Mouse (Mus musculus) neural tube, embryonic 14.5 days (tissue): Measurements from ENCODE around the gene Gm20547. TPM values are rescaled to one million over a fixed set of nuclear protein-coding genes. Genes with fewer than 3 reads are reported as not detected.

Experiments used
- ATAC-seq: fragments of 200-750 bp; cut with Nextera tagmentation; 2 replicates; pipeline ENCODE4 v1.8.0; 2017; ENCODE audit warnings: low read depth, mild to moderate bottlenecking, moderate TSS enrichment, moderate library complexity
- H3K27ac ChIP-seq: fragments of 300-500 bp; sonication (generic); 2 replicates; pipeline ENCODE4 v1.5.1; 2014; ENCODE audit warnings: low read depth, mild to moderate bottlenecking, control low read depth, low read length, moderate library complexity, mixed read lengths
- H3K27me3 ChIP-seq: fragments of 300-500 bp; sonication (generic); 2 replicates; pipeline ENCODE4 v1.6.1; 2014; ENCODE audit warnings: low read length; ENCODE audit not compliant: control insufficient read depth, insufficient read depth
- H3K36me3 ChIP-seq: fragments of 300-500 bp; sonication (generic); 2 replicates; pipeline ENCODE4 v1.6.1; 2014; ENCODE audit warnings: low read length, mixed read lengths; ENCODE audit not compliant: control insufficient read depth, insufficient read depth
- H3K4me1 ChIP-seq: fragments of 300-500 bp; sonication (generic); 2 replicates; pipeline ENCODE4 v1.6.1; 2014; ENCODE audit warnings: low read length; ENCODE audit not compliant: control insufficient read depth, insufficient read depth
- H3K4me2 ChIP-seq: fragments of 300-500 bp; sonication (generic); 2 replicates; pipeline ENCODE4 v1.6.1; 2014; ENCODE audit warnings: mild to moderate bottlenecking, low read depth, low read length, control low read depth
- H3K4me3 ChIP-seq: fragments of 300-500 bp; sonication (generic); 2 replicates; pipeline ENCODE4 v1.5.1; 2014; ENCODE audit warnings: low read depth, low read length, control low read depth, mixed read lengths
- H3K9ac ChIP-seq: fragments of 300-500 bp; sonication (generic); replicated peaks from 2 replicates; pipeline ENCODE4 v1.6.1; 2014; ENCODE audit warnings: low read depth, mild to moderate bottlenecking, control low read depth, low read length, mixed read lengths
- H3K9me3 ChIP-seq: fragments of 300-500 bp; sonication (generic); 2 replicates; pipeline ENCODE4 v1.6.1; 2016; ENCODE audit warnings: low read length; ENCODE audit not compliant: control insufficient read depth
- WGBS: fragments of 180-500 bp; shearing (Covaris S2); extraction: QIAGEN DNeasy Blood & Tissue Kit; methylation state at CpG from one replicate; pipeline ENCODE4 v1.1.7; 2014; 5-methylcytosine and 5-hydroxymethylcytosine counted together
- polyA plus RNA-seq: library from polyadenylated mRNA; unstranded; fragments of >200 nt; fragmentation: Nextera tagmentation; extraction: Ambion mirVana; gene quantifications from 2 replicates; pipeline ENCODE4 v1.2.1, GENCODE M21; 2014

Gm20547 gene
- polyA plus RNA-seq, 1 experiment from 2014 or later: not detected

DNA sequence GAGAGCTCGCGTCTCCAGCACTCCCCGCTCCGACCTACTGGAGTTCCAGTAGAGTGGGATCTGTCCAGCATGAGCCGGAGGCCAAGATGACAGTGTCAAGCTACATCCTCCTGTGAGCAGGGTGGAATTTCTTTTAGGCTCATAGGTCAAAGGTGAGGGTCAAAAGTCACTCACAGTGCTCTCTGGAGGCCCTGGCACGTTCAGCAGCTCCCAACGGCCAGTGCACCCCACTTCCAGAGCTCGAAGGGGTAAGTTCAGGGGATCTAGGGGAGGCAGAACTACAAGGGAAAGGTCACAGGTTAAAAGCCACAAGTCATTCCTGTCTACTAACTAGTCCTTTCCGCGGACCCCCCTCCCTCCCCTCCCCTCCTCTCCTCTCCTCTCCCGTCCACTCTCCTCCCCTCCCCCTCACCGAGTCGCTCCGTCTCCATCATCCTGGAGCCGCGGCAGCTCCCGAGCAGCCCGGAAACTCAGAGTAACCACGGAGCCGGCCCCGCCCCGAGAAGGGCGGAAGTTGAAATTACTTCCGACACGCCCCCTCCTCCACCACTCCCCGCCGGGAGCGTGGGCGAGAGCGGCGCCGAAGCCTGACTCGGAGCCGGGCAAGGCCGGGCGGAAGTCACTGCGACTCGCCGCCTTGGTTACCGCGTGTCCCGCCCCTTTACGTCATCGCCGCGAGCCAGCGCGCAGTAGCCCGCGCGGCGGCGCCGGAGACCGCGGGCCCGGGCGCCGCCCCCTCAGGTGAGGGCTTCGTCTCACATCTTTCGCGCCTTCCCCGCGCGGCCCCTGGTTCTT lies 31.9 kb downstream of the Gm20547 start, which contains the start of the genes Skiv2l and Nelfe:
Skiv2l (minus strand) TSS at position 489 of the 795 bp plus-strand sequence.
Nelfe (plus strand) TSS at position 670 of the 795 bp plus-strand sequence.
- H3K4me3 ChIP-seq: peak within 1 kb of the TSS; percentile 95
- H3K36me3 ChIP-seq: peaks cover 40% of the 10 kb centered on the region
- peaks cover 18% of the 10 kb centered on the region for H3K4me1 ChIP-seq
- H3K9ac ChIP-seq: peak within 1 kb of the TSS; percentile 86
- H3K9me3 ChIP-seq: no peaks in the 10 kb centered on the region
- peak within 1 kb of the TSS; percentile 96 for H3K4me2 ChIP-seq
- ATAC-seq: peak; percentile 97
- H3K27ac ChIP-seq: peak within 1 kb of the TSS; percentile 48; the same call in 1 of the 2 replicates
- under 1% methylated on average over 63 of the region's 65 CpGs for WGBS
- no peaks in the 10 kb centered on the region for H3K27me3 ChIP-seq

DNA sequence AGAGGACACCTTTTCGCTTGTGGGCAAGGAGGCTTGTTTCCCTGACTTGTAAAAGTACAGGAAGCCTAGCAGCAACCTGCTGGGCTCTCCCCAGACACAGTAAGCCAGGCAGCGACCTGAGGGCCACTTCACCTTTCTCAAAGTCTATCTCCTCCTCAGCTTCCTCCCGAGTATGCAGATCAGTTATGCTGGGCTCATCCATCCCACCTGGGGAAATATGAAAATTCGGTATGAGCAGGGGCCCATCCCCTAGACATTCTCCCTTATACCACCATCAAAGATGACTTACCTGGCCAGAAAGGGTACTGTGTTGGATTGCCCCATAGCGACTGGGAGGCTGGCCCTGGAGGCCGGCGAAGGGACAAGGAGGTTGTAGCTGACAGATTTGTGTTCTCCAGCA lies 34.2 kb downstream of the Gm20547 start:
- WGBS: 93% methylated on average over 7 of the region's 7 CpGs
- Histone ChIP-seq H3K27ac (no peak overlapping the region), H3K9me3 (no peaks in the 10 kb centered on the region), H3K36me3 (peaks cover 44% of the 10 kb centered on the region), H3K27me3 (no peaks in the 10 kb centered on the region), H3K9ac (no peak overlapping the region), H3K4me2 (no peak overlapping the region), H3K4me1 (peaks cover 18% of the 10 kb centered on the region), H3K4me3 (no peak overlapping the region)
- ATAC-seq: no peak

DNA sequence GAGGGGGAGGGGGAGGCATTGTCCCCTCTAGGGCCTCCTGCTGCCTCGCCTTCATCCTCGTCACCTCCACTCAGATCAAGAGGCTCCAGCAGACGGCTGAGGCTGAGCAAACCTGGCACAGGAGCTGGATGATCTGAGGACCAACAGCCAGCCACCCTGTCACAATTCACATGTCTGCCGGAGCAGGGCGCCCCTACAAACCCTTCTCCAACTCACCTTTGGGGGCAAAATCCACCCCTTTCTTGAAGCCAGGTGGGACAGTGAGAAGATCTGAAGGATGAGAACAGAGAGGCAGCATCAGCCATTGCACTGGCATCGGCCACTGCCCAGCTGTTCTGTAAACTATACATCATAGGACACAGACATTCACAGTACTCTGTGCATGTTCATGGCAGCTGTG lies 34.6 kb downstream of the Gm20547 start:
- ATAC-seq: no peak
- Histone ChIP-seq H3K9me3 (no peaks in the 10 kb centered on the region), H3K27ac (no peak overlapping the region), H3K36me3 (peaks cover 48% of the 10 kb centered on the region), H3K4me3 (no peak overlapping the region), H3K4me1 (peaks cover 18% of the 10 kb centered on the region), H3K4me2 (no peak overlapping the region), H3K27me3 (no peaks in the 10 kb centered on the region), H3K9ac (no peak overlapping the region)
- WGBS: 87% methylated on average over 6 of the region's 6 CpGs

DNA sequence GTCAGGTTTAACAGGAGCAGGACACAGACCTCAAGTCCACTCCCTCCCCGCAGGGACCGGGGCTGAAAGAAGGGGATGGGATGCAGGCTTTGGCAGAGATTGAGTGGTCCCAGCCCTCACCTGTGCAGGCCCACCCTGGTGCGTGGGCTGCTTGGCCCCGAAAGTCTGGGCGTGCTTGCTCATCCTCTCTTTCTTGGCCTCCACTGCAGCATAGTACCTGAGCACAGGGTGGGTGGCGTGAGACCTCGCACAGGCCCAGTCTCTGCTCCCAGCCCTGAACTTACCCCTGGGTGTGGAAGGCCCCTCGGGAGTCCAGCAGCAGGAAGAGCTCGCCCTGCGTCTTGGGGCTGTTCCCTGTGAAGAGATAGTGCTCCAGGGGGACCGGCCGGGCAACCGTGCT lies 37.0 kb downstream of the Gm20547 start:
- Histone ChIP-seq H3K9ac (no peak overlapping the region), H3K27me3 (no peaks in the 10 kb centered on the region), H3K36me3 (peaks cover 71% of the 10 kb centered on the region), H3K4me2 (no peak overlapping the region), H3K27ac (no peak overlapping the region), H3K4me1 (peaks cover 6% of the 10 kb centered on the region; the same call in 1 of the 2 replicates), H3K9me3 (no peaks in the 10 kb centered on the region), H3K4me3 (no peak overlapping the region)
- no peak for ATAC-seq
- 97% methylated on average over 13 of the region's 13 CpGs for WGBS

DNA sequence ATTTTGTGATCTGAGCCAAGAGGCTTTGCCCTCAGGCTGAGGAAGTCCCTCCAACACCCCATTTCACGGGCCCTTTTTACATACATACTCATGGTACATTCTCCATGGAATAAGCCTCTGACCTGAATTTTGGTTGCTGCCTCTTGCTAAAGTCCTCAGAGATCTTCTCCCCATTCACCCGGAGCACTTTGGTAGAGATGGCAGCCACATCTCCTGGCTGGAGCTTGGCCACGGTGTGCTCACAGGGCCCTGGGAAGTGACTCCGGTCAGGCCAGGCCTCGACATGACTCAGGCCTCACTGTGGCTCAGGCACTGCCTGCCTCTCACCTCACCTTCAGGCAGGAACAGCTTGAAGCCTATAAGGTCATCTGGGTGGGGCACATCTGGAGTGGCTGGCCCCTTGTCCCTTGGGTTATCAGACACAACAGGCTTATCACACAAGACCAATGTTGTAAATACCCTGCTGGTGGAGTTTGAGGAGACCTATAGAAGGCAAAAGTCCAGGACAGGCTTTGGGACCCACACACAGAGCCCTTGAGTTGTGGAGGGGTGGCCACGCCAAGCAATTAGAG lies 41.0 kb downstream of the Gm20547 start:
- ATAC-seq: no peak
- Histone ChIP-seq H3K4me3 (no peak overlapping the region), H3K36me3 (peaks cover 71% of the 10 kb centered on the region), H3K27ac (no peak overlapping the region), H3K4me1 (peaks cover 16% of the 10 kb centered on the region), H3K9ac (no peak overlapping the region), H3K4me2 (no peak overlapping the region), H3K27me3 (no peaks in the 10 kb centered on the region), H3K9me3 (no peaks in the 10 kb centered on the region)
- 87% methylated on average over 6 of the region's 6 CpGs for WGBS

DNA sequence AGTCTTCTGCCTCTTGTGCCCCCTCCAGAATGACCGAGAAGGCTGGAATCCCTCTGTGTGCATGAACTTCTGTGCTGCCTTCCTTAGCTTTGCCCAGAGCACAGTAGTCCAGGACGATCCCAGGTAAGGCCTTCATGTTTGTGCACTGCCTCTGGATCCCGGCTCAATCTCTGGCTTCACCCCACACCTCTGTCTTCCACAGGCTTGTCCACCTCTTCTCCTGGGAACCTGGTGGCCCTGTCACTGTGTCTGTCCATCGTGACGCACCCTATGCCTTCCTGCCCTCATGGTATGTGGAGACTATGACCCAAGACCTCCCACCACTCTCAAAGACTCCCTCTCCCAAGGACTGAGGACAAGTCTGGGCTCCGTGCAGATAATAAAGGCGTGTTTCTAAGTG lies 43.1 kb downstream of the Gm20547 start:
- Histone ChIP-seq H3K27ac (no peak overlapping the region), H3K9me3 (no peaks in the 10 kb centered on the region), H3K4me3 (no peak overlapping the region), H3K4me1 (peaks cover 20% of the 10 kb centered on the region), H3K36me3 (peaks cover 53% of the 10 kb centered on the region), H3K27me3 (no peaks in the 10 kb centered on the region), H3K9ac (no peak overlapping the region), H3K4me2 (no peak overlapping the region)
- WGBS: 93% methylated on average over 7 of the region's 7 CpGs
- no peak for ATAC-seq

DNA sequence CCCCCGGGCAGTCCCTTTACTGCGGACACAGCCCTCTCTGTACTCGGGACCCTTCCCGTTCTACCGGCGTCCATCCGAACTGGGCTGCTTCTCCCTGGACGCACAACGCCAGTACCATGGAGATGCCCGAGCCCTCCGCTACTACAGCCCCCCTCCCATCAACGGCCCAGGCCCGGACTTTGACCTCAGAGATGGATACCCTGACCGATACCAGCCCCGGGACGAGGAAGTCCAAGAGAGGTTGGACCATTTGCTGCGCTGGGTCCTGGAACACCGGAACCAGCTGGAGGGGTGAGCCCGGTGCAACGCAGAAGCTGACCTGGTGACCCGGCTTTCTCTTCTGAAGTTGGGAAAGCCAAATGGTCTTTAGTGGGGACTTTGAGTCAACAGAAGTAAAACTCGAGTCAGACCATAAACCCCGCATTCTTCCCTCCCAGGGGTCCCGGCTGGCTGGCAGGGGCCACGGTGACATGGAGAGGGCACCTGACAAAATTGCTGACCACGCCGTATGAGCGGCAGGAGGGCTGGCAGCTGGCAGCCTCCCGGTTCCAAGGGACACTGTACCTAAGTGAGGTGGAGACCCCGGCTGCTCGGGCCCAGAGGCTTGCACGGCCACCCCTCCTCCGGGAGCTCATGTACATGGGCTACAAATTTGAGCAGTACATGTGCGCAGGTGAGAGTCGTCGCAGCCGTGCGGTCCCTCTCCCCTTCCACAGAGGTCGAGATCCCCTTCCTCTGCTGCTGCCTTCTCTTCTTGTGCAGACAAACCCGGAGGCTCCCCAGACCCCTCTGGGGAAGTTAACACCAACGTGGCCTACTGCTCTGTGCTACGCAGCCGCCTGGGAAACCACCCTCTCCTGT lies 44.1 kb downstream of the Gm20547 start:
- Histone ChIP-seq H3K9ac (peak overlapping the region; percentile 70), H3K4me2 (peak overlapping the region; percentile 99), H3K27ac (peak overlapping the region; percentile 83), H3K4me3 (peak overlapping the region; percentile 72), H3K27me3 (no peaks in the 10 kb centered on the region), H3K4me1 (peaks cover 20% of the 10 kb centered on the region), H3K36me3 (peaks cover 43% of the 10 kb centered on the region), H3K9me3 (no peaks in the 10 kb centered on the region)
- WGBS: 35% methylated on average over 43 of the region's 43 CpGs
- peak; percentile 18; the same call in 1 of the 2 replicates for ATAC-seq

DNA sequence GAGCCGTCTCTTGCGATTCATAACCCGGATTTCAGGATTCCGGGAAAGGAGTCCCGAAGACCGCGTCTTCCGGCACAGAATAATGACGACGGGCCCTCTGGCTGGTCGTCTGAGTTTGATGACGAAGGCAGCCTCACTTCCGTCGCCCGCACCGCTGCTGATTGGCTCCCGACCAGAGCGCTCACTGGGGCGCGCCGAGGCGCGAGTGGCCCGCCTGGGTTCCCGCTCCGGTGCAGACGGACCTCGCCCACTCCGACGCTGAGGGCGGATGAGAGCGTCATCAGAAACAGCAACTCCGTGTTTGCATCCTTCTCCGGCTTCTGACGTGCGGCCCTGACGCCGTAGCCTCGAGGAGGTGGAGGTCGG lies 45.0 kb downstream of the Gm20547 start, which contains the start of the genes Stk19 and Dxo:
Stk19 (minus strand) TSS at position 90 of the 366 bp plus-strand sequence.
Dxo (plus strand) TSS at position 164 of the 366 bp plus-strand sequence.
- Histone ChIP-seq H3K27ac (peak within 1 kb of the TSS; percentile 83), H3K9ac (peak within 1 kb of the TSS; percentile 70), H3K4me1 (peaks cover 20% of the 10 kb centered on the region), H3K36me3 (peaks cover 34% of the 10 kb centered on the region), H3K4me2 (peak within 1 kb of the TSS; percentile 99), H3K27me3 (no peaks in the 10 kb centered on the region), H3K9me3 (no peaks in the 10 kb centered on the region), H3K4me3 (peak within 1 kb of the TSS; percentile 72)
- WGBS: under 1% methylated on average over 40 of the region's 40 CpGs
- peak; percentile 93 for ATAC-seq
